Mouse (Mus musculus): ENCODE data around the gene Sap25.
"Not testable (repeated sequence)": the region's sequence is repeated elsewhere in the genome, so short reads cannot be mapped to it uniquely, and the experiment has no call there.

- TF ChIP-seq POLR2A, EP300 (IDR thresholded peaks at IDR 0.05; ENCODE audit: insufficient read depth, low read depth, low read length): not testable (repeated sequence)
- TF ChIP-seq CTCF (IDR thresholded peaks at IDR 0.05), result peak; percentile 38
These were observed 26.2 kb upstream of the Sap25 start for GRCm38 (mm10) chr5:137614921-137615320.

All from heart, adult 2 months (tissue).